Mouse (Mus musculus): Measurements from ENCODE around the gene Rps4x. TPM values are rescaled to one million over a fixed set of nuclear protein-coding genes. Genes with fewer than 3 reads are reported as not detected.
"Not testable (repeated sequence)": the region's sequence is repeated elsewhere in the genome, so short reads cannot be mapped to it uniquely, and the experiment has no call there.

Gene Rps4x
- polyA plus RNA-seq (2012; ENCODE audit: insufficient read depth, low replicate concordance), result 12.0 and 148 TPM in 2 replicates

DNA sequence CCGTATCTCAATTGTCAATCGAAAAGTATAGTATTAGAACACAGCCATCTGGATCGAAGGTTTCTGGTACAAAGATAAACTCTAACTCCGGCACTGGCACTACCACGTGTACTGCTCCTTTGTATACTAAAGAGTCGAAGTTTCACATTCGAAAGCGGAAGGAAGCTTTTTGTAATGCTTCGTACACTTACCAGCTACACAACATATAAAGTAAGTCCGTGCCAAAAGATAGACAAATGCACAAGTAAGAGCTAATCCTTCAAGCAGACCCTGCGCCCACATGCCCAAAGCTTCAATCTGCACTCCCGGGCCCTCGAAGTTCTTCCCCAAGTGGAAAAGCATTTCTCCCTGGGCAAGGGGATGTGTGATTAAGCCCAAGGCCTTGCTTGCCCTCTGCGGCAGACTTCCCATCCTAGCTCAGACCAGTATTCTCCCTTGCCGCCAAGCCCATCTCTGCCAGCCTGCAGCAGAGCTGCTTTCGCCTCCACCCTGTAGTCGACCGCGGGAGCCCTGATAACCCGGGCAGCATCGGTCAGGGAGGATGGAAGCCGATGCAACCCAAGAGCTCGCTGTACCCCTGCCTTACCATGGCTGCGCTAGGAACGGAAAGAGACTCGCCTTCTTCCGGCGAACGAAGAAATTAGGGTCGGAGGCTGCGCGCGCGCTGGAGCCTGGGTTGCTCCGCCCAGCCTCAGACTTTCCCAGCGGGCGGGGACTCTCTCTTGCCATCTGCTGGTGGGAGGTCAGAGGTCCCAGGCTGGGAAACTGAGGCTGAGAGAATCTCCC, at the start of gene Rps4x:
Rps4x (minus strand) TSS at position 683 of the 786 bp plus-strand sequence.
- TF ChIP-seq GATA1 (IDR thresholded peaks at IDR 0.05; ENCODE audit: borderline replicate concordance, low read length) (no peak), FLI1 (IDR thresholded peaks at IDR 0.05; ENCODE audit: low read length) (no peak)
- peaks cover 35% of the 10 kb centered on the region for H3K36me3 ChIP-seq (replicated peaks; ENCODE audit: low read length)
- peaks cover 9% of the 10 kb centered on the region; the same call in 1 of the 2 replicates for H3K4me1 ChIP-seq
- H3K27me3 ChIP-seq (replicated peaks), result peaks cover 6% of the 10 kb centered on the region
- H3K4me3 ChIP-seq (replicated peaks), result peak within 1 kb of the TSS; percentile 95
- 0 out of 2 replicates have a peak, but pooled peaks cover 2% of the 10 kb centered on the region for H3K9me3 ChIP-seq

DNA sequence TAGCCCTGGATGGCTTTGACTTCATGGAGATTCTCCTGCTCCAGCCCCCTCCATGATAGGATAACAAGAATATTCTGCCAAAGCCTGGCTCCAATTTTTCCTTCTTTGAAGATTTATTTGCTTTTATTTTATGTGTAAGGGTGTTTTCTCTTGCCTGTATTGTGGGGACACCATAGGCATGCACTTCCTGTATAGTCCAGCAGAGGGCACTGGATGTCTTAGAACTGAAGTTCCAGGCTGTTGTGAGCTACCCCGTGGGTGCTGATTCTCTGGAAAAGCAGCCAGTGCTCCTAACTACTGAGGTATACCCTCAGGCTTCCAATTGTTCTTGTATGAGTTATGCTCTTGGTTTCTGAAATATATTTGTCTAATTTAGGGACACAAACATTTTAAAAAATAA, 29.9 kb upstream of the Rps4x start:
- Histone ChIP-seq H3K27me3 (replicated peaks) (peaks cover 4% of the 10 kb centered on the region), H3K9me3 (no peaks in the 10 kb centered on the region), H3K36me3 (replicated peaks; ENCODE audit: low read length) (no peaks in the 10 kb centered on the region), H3K4me3 (replicated peaks) (no peak overlapping the region), H3K4me1 (no peaks in the 10 kb centered on the region)
- TF ChIP-seq FLI1 (IDR thresholded peaks at IDR 0.05; ENCODE audit: low read length) (no peak), GATA1 (IDR thresholded peaks at IDR 0.05; ENCODE audit: borderline replicate concordance, low read length) (no peak)

GRCm38 (mm10) chrX:102215356-102215755, 26.2 kb upstream of the Rps4x start:
- not testable (repeated sequence) for H3K4me3 ChIP-seq (replicated peaks); H3K36me3 ChIP-seq (replicated peaks; ENCODE audit: low read length); H3K27me3 ChIP-seq (replicated peaks); H3K9me3 ChIP-seq; H3K4me1 ChIP-seq

DNA sequence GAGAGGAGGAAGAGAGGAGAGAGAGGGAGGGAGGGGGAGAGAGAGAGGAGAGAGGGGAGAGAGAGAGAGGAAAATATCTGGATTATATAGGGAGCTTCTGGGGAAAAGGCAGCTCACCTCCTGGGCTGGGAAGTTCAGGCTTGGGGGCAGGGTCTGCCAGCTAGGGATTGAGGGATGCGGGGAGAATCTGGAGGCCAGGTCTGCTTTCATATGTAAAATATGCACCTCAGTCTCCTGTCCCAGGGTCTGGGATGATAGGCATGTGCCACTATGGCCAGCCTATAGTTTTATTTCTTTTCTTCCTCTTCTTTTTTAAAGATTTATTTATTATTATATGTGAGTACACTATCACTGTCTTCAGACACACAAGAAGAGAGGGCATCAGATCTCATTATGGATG, 1.6 kb upstream of the Rps4x start:
- Histone ChIP-seq H3K36me3 (replicated peaks; ENCODE audit: low read length) (peaks cover 15% of the 10 kb centered on the region), H3K4me1 (peaks cover 6% of the 10 kb centered on the region; the same call in 1 of the 2 replicates), H3K27me3 (replicated peaks) (peaks cover 8% of the 10 kb centered on the region), H3K9me3 (0 out of 2 replicates have a peak, but pooled peaks cover 2% of the 10 kb centered on the region), H3K4me3 (replicated peaks) (no peak overlapping the region)
- TF ChIP-seq FLI1 (IDR thresholded peaks at IDR 0.05; ENCODE audit: low read length) (no peak), GATA1 (IDR thresholded peaks at IDR 0.05; ENCODE audit: borderline replicate concordance, low read length) (no peak)

DNA sequence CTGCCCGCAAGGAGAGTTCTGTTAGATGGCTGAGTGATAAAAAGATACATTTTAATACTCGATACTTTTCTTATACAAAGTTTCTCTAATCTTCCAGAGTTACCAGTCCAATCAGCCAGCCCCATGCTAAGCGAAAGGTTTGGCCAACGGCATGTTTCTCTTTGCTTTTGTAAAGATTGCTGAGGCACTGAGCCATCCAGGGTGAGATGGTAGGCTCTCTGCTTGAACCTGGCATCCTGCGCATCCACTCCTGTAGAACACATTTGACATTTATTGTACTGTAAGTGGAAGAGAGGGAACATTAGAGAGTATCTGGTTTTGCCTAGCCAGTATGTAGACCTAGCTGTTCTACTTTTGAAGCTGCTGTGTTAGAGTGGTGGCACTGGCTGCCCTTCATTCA, 387 bp upstream of the Rps4x start:
- no peak for TF ChIP-seq FLI1 (IDR thresholded peaks at IDR 0.05; ENCODE audit: low read length)
- TF ChIP-seq GATA1 (IDR thresholded peaks at IDR 0.05; ENCODE audit: borderline replicate concordance, low read length), result no peak
- Histone ChIP-seq H3K36me3 (replicated peaks; ENCODE audit: low read length) (peaks cover 28% of the 10 kb centered on the region), H3K4me3 (replicated peaks) (peak overlapping the region; percentile 95), H3K27me3 (replicated peaks) (peaks cover 8% of the 10 kb centered on the region), H3K9me3 (0 out of 2 replicates have a peak, but pooled peaks cover 2% of the 10 kb centered on the region), H3K4me1 (peaks cover 9% of the 10 kb centered on the region; the same call in 1 of the 2 replicates)

DNA sequence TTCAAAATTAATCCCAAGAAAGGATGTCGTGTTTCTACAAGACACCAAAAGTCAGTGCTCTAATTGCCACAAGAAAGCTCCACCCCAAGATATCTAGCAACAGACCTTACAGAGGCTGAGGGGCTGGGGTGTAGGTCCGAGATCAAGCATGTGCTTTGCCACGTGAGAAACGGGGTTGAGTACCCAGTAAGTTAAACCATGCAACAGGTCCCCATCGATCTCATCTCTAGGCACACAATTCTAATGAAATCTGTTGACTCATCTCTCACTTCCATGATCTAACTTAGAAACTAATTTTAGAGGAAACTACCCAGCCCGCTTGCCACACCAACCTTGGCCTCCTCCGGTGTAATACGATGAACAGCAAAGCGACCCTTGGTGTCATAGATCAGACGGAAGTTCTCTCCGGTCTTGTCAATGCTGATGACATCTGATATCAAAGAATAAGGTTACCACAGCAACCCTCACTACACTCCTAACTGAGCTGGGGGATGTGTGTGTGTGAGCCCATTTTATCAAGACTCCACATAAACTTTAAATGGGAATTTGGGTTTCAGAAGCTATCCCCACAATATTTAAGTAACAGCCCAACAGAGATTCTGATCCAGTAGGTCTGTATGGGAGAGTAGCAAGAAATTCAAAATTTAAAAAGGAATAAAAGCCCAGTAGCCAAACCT, 2.0 kb downstream of the Rps4x start:
- Histone ChIP-seq H3K4me1 (peaks cover 9% of the 10 kb centered on the region; the same call in 1 of the 2 replicates), H3K4me3 (replicated peaks) (peak overlapping the region; percentile 77), H3K36me3 (replicated peaks; ENCODE audit: low read length) (peaks cover 50% of the 10 kb centered on the region), H3K9me3 (0 out of 2 replicates have a peak, but pooled peaks cover 2% of the 10 kb centered on the region), H3K27me3 (replicated peaks) (peaks cover 3% of the 10 kb centered on the region)
- TF ChIP-seq FLI1 (IDR thresholded peaks at IDR 0.05; ENCODE audit: low read length) (no peak), GATA1 (IDR thresholded peaks at IDR 0.05; ENCODE audit: borderline replicate concordance, low read length) (no peak)

DNA sequence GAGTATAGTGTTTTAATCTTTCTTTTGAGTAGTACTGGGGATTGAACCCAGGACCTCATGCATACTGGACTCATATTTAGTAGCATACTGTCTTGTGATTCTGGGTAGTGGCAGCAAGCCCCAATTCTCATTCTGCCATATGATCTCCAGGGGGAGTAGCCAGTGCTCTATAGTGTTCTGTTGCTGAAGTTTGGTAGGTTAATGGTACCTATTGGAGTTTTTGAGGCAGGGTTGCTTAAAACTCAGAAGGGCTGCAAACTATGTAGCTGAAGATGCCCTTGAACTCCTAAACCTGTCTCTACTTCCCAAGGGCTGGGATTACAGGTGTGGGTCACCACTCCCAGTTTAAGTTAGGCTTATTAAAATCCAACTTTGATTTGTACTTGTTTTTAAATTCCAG, 6.6 kb downstream of the Rps4x start:
- peaks cover 15% of the 10 kb centered on the region for H3K4me1 ChIP-seq
- H3K9me3 ChIP-seq, result no peaks in the 10 kb centered on the region
- peaks cover 17% of the 10 kb centered on the region for H3K27me3 ChIP-seq (replicated peaks)
- peaks cover 63% of the 10 kb centered on the region for H3K36me3 ChIP-seq (replicated peaks; ENCODE audit: low read length)
- TF ChIP-seq FLI1 (IDR thresholded peaks at IDR 0.05; ENCODE audit: low read length) (no peak), GATA1 (IDR thresholded peaks at IDR 0.05; ENCODE audit: borderline replicate concordance, low read length) (no peak)
- H3K4me3 ChIP-seq (replicated peaks), result no peak overlapping the region

GRCm38 (mm10) chrX:102175538-102176287, 13.5 kb downstream of the Rps4x start:
- no peak overlapping the region for H3K4me3 ChIP-seq (replicated peaks)
- H3K27me3 ChIP-seq (replicated peaks), result peaks cover 10% of the 10 kb centered on the region
- peaks cover 9% of the 10 kb centered on the region for H3K4me1 ChIP-seq
- no peak for TF ChIP-seq FLI1 (IDR thresholded peaks at IDR 0.05; ENCODE audit: low read length)
- TF ChIP-seq GATA1 (IDR thresholded peaks at IDR 0.05; ENCODE audit: borderline replicate concordance, low read length), result no peak
- H3K36me3 ChIP-seq (replicated peaks; ENCODE audit: low read length), result peaks cover 5% of the 10 kb centered on the region
- no peaks in the 10 kb centered on the region for H3K9me3 ChIP-seq

GRCm38 (mm10) chrX:102170900-102171299, 18.3 kb downstream of the Rps4x start:
- no peaks in the 10 kb centered on the region for H3K9me3 ChIP-seq
- peaks cover 9% of the 10 kb centered on the region for H3K4me1 ChIP-seq
- no peak overlapping the region for H3K4me3 ChIP-seq (replicated peaks)
- H3K27me3 ChIP-seq (replicated peaks), result peaks cover 19% of the 10 kb centered on the region
- TF ChIP-seq GATA1 (IDR thresholded peaks at IDR 0.05; ENCODE audit: borderline replicate concordance, low read length) (no peak), FLI1 (IDR thresholded peaks at IDR 0.05; ENCODE audit: low read length) (no peak)
- H3K36me3 ChIP-seq (replicated peaks; ENCODE audit: low read length), result no peaks in the 10 kb centered on the region

Measured in megakaryocyte, embryonic 14.5 days (primary cell).